Comparison of ENCODE assay signal across 19 mouse cellular contexts in the genomic region with DNA sequence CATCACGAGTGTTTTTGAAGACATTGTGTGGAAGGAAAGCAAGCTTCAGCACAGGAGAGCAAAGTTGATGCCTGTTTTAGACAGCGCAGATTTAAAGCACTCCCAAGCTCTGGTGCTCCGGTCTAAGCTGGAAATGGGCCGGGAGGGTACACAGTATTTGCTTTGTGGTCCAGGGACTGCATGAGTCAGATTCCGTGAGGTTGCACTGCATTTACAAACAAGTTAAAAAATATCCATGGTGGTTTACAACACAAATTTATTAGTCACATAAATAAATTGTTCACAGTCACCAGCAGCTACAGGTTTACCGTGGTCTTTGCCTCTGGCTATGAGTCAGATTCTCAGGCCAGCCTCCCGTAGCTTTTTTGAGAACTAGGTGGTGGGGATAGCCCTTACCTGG.
DNase-seq lines count a peak whose midpoint lies in the region; ATAC-seq and TF ChIP-seq lines count a peak whose summit lies in the region.
"Had no signal": no experiment of that assay in that cellular context is flagged by ENCODE, and none has a peak within 500 bp of the region (broad histone marks: within the 10 kb centered on the region; RNA-seq: fewer than 3 reads in every experiment).

No protein-coding gene starts in this region.

- no peak overlapping the region for H3K27ac ChIP-seq in hindbrain, embryonic 13.5 days
- H3K27ac ChIP-seq: embryonic facial prominence, embryonic 10.5 days; embryonic facial prominence, embryonic 12.5 days; forebrain, embryonic 13.5 days; forebrain, embryonic 15.5 days had no signal

- no peaks in the 10 kb centered on the region for H3K36me3 ChIP-seq in hindbrain, embryonic 13.5 days
- H3K36me3 ChIP-seq: embryonic facial prominence, embryonic 10.5 days; embryonic facial prominence, embryonic 12.5 days; forebrain, embryonic 15.5 days had no signal

- no peaks in the 10 kb centered on the region for H3K4me1 ChIP-seq in hindbrain, embryonic 13.5 days (replicated peaks)
- H3K4me1 ChIP-seq: embryonic facial prominence, embryonic 10.5 days; embryonic facial prominence, embryonic 12.5 days; forebrain, embryonic 13.5 days; forebrain, embryonic 15.5 days had no signal

- DNase-seq in 3T3-L1 (ENCODE audit: low read depth, low spot score) (peak; percentile 30), A20 (ENCODE audit: low read depth, low spot score) (peak; percentile 14), Patski (ENCODE audit: low read depth, low spot score) (peak; percentile 41)
- no peak for DNase-seq in spleen, postnatal 4 days (ENCODE audit: low spot score in 2 of 2)
- DNase-seq: adrenal gland, adult 2 months; adrenal gland, postnatal 10 days; adrenal gland, postnatal 25 days; cerebellum, adult 11 months; cerebellum, adult 18-20 months; cerebellum, adult 8-10 months; cerebellum, adult 9-11 months; cerebellum, postnatal 14 days; cerebellum, postnatal 36 days; forebrain, postnatal 0 days had no signal

- in situ Hi-C loops in Patski (cut with MboI; ENCODE audit: low pct_unique_long_range_greater_than_20kb), result no loop called here

- 91% methylated on average over 7 of the region's 7 CpGs for WGBS in hindbrain, embryonic 13.5 days

- TF ChIP-seq CTCF in Patski (IDR thresholded peaks at IDR 0.05), result no peak

- no peaks in the 10 kb centered on the region for H3K9me3 ChIP-seq in hindbrain, embryonic 13.5 days
- H3K9me3 ChIP-seq: embryonic facial prominence, embryonic 10.5 days; embryonic facial prominence, embryonic 12.5 days; forebrain, embryonic 13.5 days; forebrain, embryonic 15.5 days had no signal

- peak; percentile 57 for ATAC-seq in Patski
- no peak for ATAC-seq in hindbrain, embryonic 13.5 days (ENCODE audit: low FRiP score)
- ATAC-seq: forebrain, embryonic 13.5 days; forebrain, embryonic 15.5 days; forebrain, postnatal 0 days had no signal

- POLR2A ChIA-PET in Patski (lab: Charles Lee), result interaction anchor here (0.5 to 0.9 kb wide), 2 partner anchors 18 to 276 kb away, joined by 3 to 5 read pairs; no protein-coding TSS in a partner anchor

- no peak overlapping the region for H3K4me2 ChIP-seq in hindbrain, embryonic 13.5 days
- H3K4me2 ChIP-seq: embryonic facial prominence, embryonic 12.5 days; forebrain, embryonic 13.5 days; forebrain, embryonic 15.5 days had no signal

- no peak overlapping the region for H3K4me3 ChIP-seq in hindbrain, embryonic 13.5 days
- H3K4me3 ChIP-seq: embryonic facial prominence, embryonic 10.5 days; embryonic facial prominence, embryonic 12.5 days; forebrain, embryonic 13.5 days; forebrain, embryonic 15.5 days had no signal

- H3K27me3 ChIP-seq in Patski, result no peaks in the 10 kb centered on the region
- no peaks in the 10 kb centered on the region for H3K27me3 ChIP-seq in hindbrain, embryonic 13.5 days
- H3K27me3 ChIP-seq: embryonic facial prominence, embryonic 12.5 days; forebrain, embryonic 13.5 days; forebrain, embryonic 15.5 days had no signal

- no peak overlapping the region for H3K9ac ChIP-seq in hindbrain, embryonic 13.5 days
- H3K9ac ChIP-seq: embryonic facial prominence, embryonic 12.5 days; forebrain, embryonic 13.5 days; forebrain, embryonic 15.5 days; forebrain, postnatal 0 days had no signal

- CTCF ChIA-PET in Patski (lab: Charles Lee), result interaction anchor here (0.8 kb wide), 1 partner anchor 18 kb away, joined by 4 read pairs; no protein-coding TSS in a partner anchor

Comparison
In these comparisons a context has a peak if more than half of its experiments do, and no peak if none do; other contexts are left out.
1. DNase-seq: peak in 3T3-L1 (single experiment), A20 (single experiment) and Patski (single experiment); none in spleen, postnatal 4 days (0 of 2).